ENCODE assay signal across 7 mouse cellular contexts in genomic region chr4:137952840-137953239, GRCm38 (mm10). TPM values are rescaled to one million over a fixed set of nuclear protein-coding genes. Genes with fewer than 3 reads are reported as not detected.
A peak's percentile ranks its signal among the peaks of the same experiment; 100 is the strongest.
DNase-seq lines count a peak whose midpoint lies in the region; ATAC-seq and TF ChIP-seq lines count a peak whose summit lies in the region.

No protein-coding gene starts in this region.

- peaks cover 7% of the 10 kb centered on the region for H3K4me1 ChIP-seq in bone marrow macrophage, adult 2 months (ENCODE audit: control insufficient read depth, insufficient read depth, low read length)

- 0 out of 2 replicates have a peak, but pooled peaks have one; percentile 50 for ATAC-seq in erythroblast, adult 5-6 weeks (replicated peaks; ENCODE audit: low FRiP score, poor library complexity, severe bottlenecking)

- peak; percentile 63; the same call in 1 of the 2 replicates for TF ChIP-seq CTCF in bone marrow macrophage, adult 2 months (IDR thresholded peaks at IDR 0.05; ENCODE audit: low read depth, low read length)

- H3K4me3 ChIP-seq in bone marrow macrophage, adult 2 months (ENCODE audit: insufficient read depth, low read length): no peak overlapping the region

- DNase-seq in ovary, postnatal 10 days (ENCODE audit: low spot score): peak; percentile 48
- no peak for DNase-seq in ovary, adult 18-20 months (ENCODE audit: low spot score)
- peak; percentile 50 for DNase-seq in large intestine, adult 2 months (ENCODE audit: low read depth, low spot score)
- peak; percentile 80 for DNase-seq in lung, postnatal 25 days (ENCODE audit: low spot score)
- peak; percentile 53 to 78 for DNase-seq in spleen, postnatal 14 days (ENCODE audit: low spot score in 2 of 2)

- no peak overlapping the region for H3K27ac ChIP-seq in bone marrow macrophage, adult 2 months (ENCODE audit: insufficient read depth, low read depth, low read length)

- 33% methylated on average over 4 of the region's 4 CpGs for WGBS in large intestine, adult 2 months

- no peak for TF ChIP-seq POLR2A in bone marrow macrophage, adult 2 months (IDR thresholded peaks at IDR 0.05; ENCODE audit: borderline replicate concordance, low read depth, low read length)

RNA-seq across cellular contexts. Expression of gene Eif4g3, which starts 40.0 kb away (rescaled TPM):
- polyA plus RNA-seq in bone marrow macrophage, adult 2 months (2012; ENCODE audit: insufficient read depth, insufficient read length, missing spikeins): 74.3 and 74.9 TPM in 2 replicates
- 21.1 and 23.6 TPM in 2 replicates for total RNA-seq in erythroblast, adult 5-6 weeks (2015; ENCODE audit: low replicate concordance)
- total RNA-seq in erythroblast, adult 5-6 weeks (2017; ENCODE audit: low replicate concordance): 11.3 and 14.2 TPM in 2 replicates
- polyA plus RNA-seq in large intestine, adult 2 months (2012; rRNA removed): 16.6 and 25.8 TPM in 2 replicates
